Mouse (Mus musculus) ovary, postnatal 10 days (tissue): ENCODE results near the gene Lin54.

Experiments used
- DNase-seq: peaks from one replicate; pipeline ENCODE4 v3.0.0; 2022; ENCODE audit warnings: low spot score

Gene Lin54

GRCm38 (mm10) chr5:100418861-100419260, 81.6 kb downstream of the Lin54 start:
- DNase-seq: no peak

- DNase-seq: no peak
Observed at GRCm38 (mm10) chr5:100418077-100418476, 82.4 kb downstream of the Lin54 start.

GRCm38 (mm10) chr5:100415761-100416590, 84.5 kb downstream of the Lin54 start, which contains the start of gene Sec31a:
Gene Sec31a, minus strand, starts transcription at chr5:100416234.
- peak; percentile 87 for DNase-seq

GRCm38 (mm10) chr5:100414474-100415196, 85.8 kb downstream of the Lin54 start:
- DNase-seq: no peak

- no peak for DNase-seq
Observed at GRCm38 (mm10) chr5:100412886-100413285, 87.6 kb downstream of the Lin54 start.

GRCm38 (mm10) chr5:100410281-100410680, 90.2 kb downstream of the Lin54 start:
- DNase-seq: no peak

- DNase-seq: no peak
Observed at GRCm38 (mm10) chr5:100408485-100408884, 92.0 kb downstream of the Lin54 start.

- no peak for DNase-seq
Observed at GRCm38 (mm10) chr5:100396753-100397152, 103.7 kb downstream of the Lin54 start.

- no peak for DNase-seq
Observed at GRCm38 (mm10) chr5:100393681-100394080, 106.8 kb downstream of the Lin54 start.

GRCm38 (mm10) chr5:100392436-100392955, 107.9 kb downstream of the Lin54 start:
- no peak for DNase-seq
